Mouse (Mus musculus) lung, postnatal 0 days (tissue): Measurements from ENCODE around the gene Stk38.

Source experiments
- CTCF ChIP-seq: IDR thresholded peaks from 2 replicates; pipeline ENCODE4 v1.5.1; 2016; ENCODE audit warnings: antibody characterized with exemption, mild to moderate bottlenecking
- EP300 ChIP-seq: IDR thresholded peaks from 2 replicates; pipeline ENCODE4 v1.6.1; 2016; ENCODE audit warnings: antibody characterized with exemption, mild to moderate bottlenecking, control low read depth

GRCm38 (mm10) chr17:28987713-28988112 is 20.1 kb downstream of the Stk38 start:
- TF ChIP-seq CTCF, result peak; percentile 90
- TF ChIP-seq EP300, result no peak
